Comparison of ENCODE assay signal across 8 mouse cellular contexts in the genomic region with DNA sequence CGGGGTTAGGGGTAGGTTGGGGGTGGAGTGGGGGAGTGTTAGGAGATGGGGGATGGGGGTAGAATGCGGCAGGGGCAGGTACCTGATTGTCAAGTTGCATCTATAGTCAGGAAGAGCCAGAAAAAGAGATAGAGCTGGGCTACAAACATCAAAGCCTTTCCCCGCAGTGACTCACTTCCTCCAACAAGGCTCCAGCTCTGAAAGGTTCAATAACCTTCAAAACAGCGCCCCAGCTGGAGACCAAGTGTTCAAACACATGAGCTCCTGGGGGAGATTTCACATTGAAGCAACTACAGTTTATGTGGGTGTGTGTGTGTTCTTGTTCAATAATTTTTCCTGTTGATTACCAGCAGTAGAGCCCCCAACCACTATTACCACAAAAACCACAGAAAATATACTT. TPM values are rescaled to one million over a fixed set of nuclear protein-coding genes. Genes with fewer than 3 reads are reported as not detected.
A peak's percentile ranks its signal among the peaks of the same experiment; 100 is the strongest.
DNase-seq lines count a peak whose midpoint lies in the region; ATAC-seq and TF ChIP-seq lines count a peak whose summit lies in the region.

No protein-coding gene starts in this region.

- H3K9ac ChIP-seq in hindbrain, postnatal 0 days (replicated peaks; ENCODE audit: low read length): no peak overlapping the region
- H3K9ac ChIP-seq in hindbrain, embryonic 14.5 days: no peak overlapping the region

- ATAC-seq in hindbrain, postnatal 0 days: no peak
- no peak for ATAC-seq in hindbrain, embryonic 14.5 days (ENCODE audit: low FRiP score)
- ATAC-seq in megakaryocyte-erythroid progenitor cell, adult 5-6 weeks (replicated peaks; ENCODE audit: low FRiP score, low TSS enrichment, poor library complexity, severe bottlenecking): peak; percentile 81

- intact Hi-C loops in heart, postnatal 14 days (cut with DNase I): no loop called here

- H3K27ac ChIP-seq in hindbrain, postnatal 0 days: no peak overlapping the region
- H3K27ac ChIP-seq in hindbrain, embryonic 14.5 days: no peak overlapping the region

- no peak overlapping the region for H3K4me2 ChIP-seq in hindbrain, postnatal 0 days (ENCODE audit: low read depth, low read length)
- no peak overlapping the region for H3K4me2 ChIP-seq in hindbrain, embryonic 14.5 days (replicated peaks)

- no peaks in the 10 kb centered on the region for H3K4me1 ChIP-seq in hindbrain, postnatal 0 days (ENCODE audit: insufficient read depth, low read length)
- H3K4me1 ChIP-seq in hindbrain, embryonic 14.5 days (replicated peaks; ENCODE audit: control insufficient read depth, insufficient read depth, low read length): no peaks in the 10 kb centered on the region

- H3K36me3 ChIP-seq in hindbrain, postnatal 0 days (ENCODE audit: insufficient read depth, low read length): no peaks in the 10 kb centered on the region
- no peaks in the 10 kb centered on the region for H3K36me3 ChIP-seq in hindbrain, embryonic 14.5 days (replicated peaks; ENCODE audit: control insufficient read depth, insufficient read depth)

- peak; percentile 14; the same call in 1 of the 2 replicates for TF ChIP-seq CTCF in hindbrain, postnatal 0 days (IDR thresholded peaks at IDR 0.05; ENCODE audit: low read depth)

- peak; percentile 30 for DNase-seq in hindbrain, postnatal 0 days (ENCODE audit: low spot score)
- DNase-seq in hindbrain, embryonic 14.5 days (ENCODE audit: low spot score): no peak
- peak; percentile 49 for DNase-seq in ZHBTc4 (ENCODE audit: low read depth, low spot score)
- DNase-seq in heart, postnatal 14 days: peak; percentile 24 to 36
- no peak for DNase-seq in right cerebral cortex, postnatal 4 days
- DNase-seq in left cerebral cortex, adult 11 months (ENCODE audit: low spot score): no peak
- no peak for DNase-seq in layer of hippocampus, adult 11-12 months (ENCODE audit: low spot score)

- H3K4me3 ChIP-seq in hindbrain, postnatal 0 days (ENCODE audit: low read length): no peak overlapping the region
- no peak overlapping the region for H3K4me3 ChIP-seq in hindbrain, embryonic 14.5 days (replicated peaks; ENCODE audit: low read length)

- no peaks in the 10 kb centered on the region for H3K27me3 ChIP-seq in hindbrain, postnatal 0 days (ENCODE audit: insufficient read depth, low read length)
- H3K27me3 ChIP-seq in hindbrain, embryonic 14.5 days (ENCODE audit: control insufficient read depth, insufficient read depth, low read length): no peaks in the 10 kb centered on the region

- WGBS in hindbrain, postnatal 0 days: 56% methylated on average over 4 of the region's 4 CpGs
- WGBS in hindbrain, embryonic 14.5 days: 48% methylated on average over 4 of the region's 4 CpGs

- no peaks in the 10 kb centered on the region for H3K9me3 ChIP-seq in hindbrain, postnatal 0 days (ENCODE audit: low read length)
- no peaks in the 10 kb centered on the region for H3K9me3 ChIP-seq in hindbrain, embryonic 14.5 days (ENCODE audit: control insufficient read depth, low read length)

RNA-seq across cellular contexts. Expression of a gene that starts 34.4 kb away (rescaled TPM):
- total RNA-seq in hindbrain, postnatal 0 days (2014; rRNA removed): 23.7 and 29.9 TPM in 2 replicates
- polyA plus RNA-seq in hindbrain, postnatal 0 days (2015; fragmentation: Nextera tagmentation; extraction: Ambion mirVana): 81.2 and 102 TPM in 2 replicates
- 54.9 and 68.9 TPM in 2 replicates for polyA plus RNA-seq in hindbrain, embryonic 14.5 days (2014; fragmentation: Nextera tagmentation; extraction: Ambion mirVana)
- 10 to 100 TPM; 26.8 to 36.5 TPM for total RNA-seq in heart, postnatal 14 days (2021)
- 56.4 and 80.7 TPM in 2 replicates for total RNA-seq in megakaryocyte-erythroid progenitor cell, adult 5-6 weeks (2014; fragmentation: Nextera tagmentation)
- 22.0 and 26.1 TPM in 2 replicates for total RNA-seq in megakaryocyte-erythroid progenitor cell, adult 5-6 weeks (2017)

Comparison
In these comparisons a context has a peak if more than half of its experiments do, and no peak if none do; other contexts are left out.
1. DNase-seq: peak in hindbrain, postnatal 0 days (single experiment), ZHBTc4 (single experiment) and heart, postnatal 14 days (2 of 2); none in hindbrain, embryonic 14.5 days (single experiment), right cerebral cortex, postnatal 4 days (single experiment), left cerebral cortex, adult 11 months (single experiment) and layer of hippocampus, adult 11-12 months (single experiment).